Comparison of ENCODE assay signal across 21 mouse cellular contexts in genomic region chr2:153693413-153693812, GRCm38 (mm10). TPM values are rescaled to one million over a fixed set of nuclear protein-coding genes. Genes with fewer than 3 reads are reported as not detected.
"Had no signal": no experiment of that assay in that cellular context is flagged by ENCODE, and none has a peak within 500 bp of the region (broad histone marks: within the 10 kb centered on the region; RNA-seq: fewer than 3 reads in every experiment).

No protein-coding gene starts in this region.

RNA-seq across cellular contexts. Expression of gene Dnmt3c, which starts 3.0 kb away (rescaled TPM):
- total RNA-seq: forebrain, postnatal 0 days; gastrocnemius, adult 18-20 months; gastrocnemius, adult 8-10 months; gastrocnemius, postnatal 14 days; gastrocnemius, postnatal 36 days; heart, adult 2 months; heart, postnatal 14 days; heart, postnatal 36 days; hematopoietic stem cell, adult 5-6 weeks; hindbrain, postnatal 0 days; left cerebral cortex, postnatal 14 days; left cerebral cortex, postnatal 36 days had no signal
- polyA plus RNA-seq: forebrain, postnatal 0 days; gonadal fat pad, adult 2 months; heart, adult 2 months; heart, embryonic 11.5 days; heart, embryonic 13.5 days; heart, embryonic 15.5 days; hindbrain, embryonic 11.5 days; hindbrain, embryonic 13.5 days; hindbrain, postnatal 0 days; kidney, adult 2 months; limb, embryonic 10.5 days; limb, embryonic 12.5 days had no signal
